Mouse (Mus musculus) limb, embryonic 11.5 days (tissue): ENCODE results near the gene Calcb. TPM values are rescaled to one million over a fixed set of nuclear protein-coding genes. Genes with fewer than 3 reads are reported as not detected.

Experiments used
- ATAC-seq: fragments of 200-750 bp; cut with Nextera tagmentation; 2 replicates; pipeline ENCODE4 v1.8.0; 2017; ENCODE audit warnings: low read depth; ENCODE audit not compliant: insufficient number of reproducible peaks, low FRiP score, low TSS enrichment
- DNase-seq: peaks from one replicate; pipeline ENCODE4 v3.0.0-alpha.2; 2015; ENCODE audit warnings: low spot score
- H3K27ac ChIP-seq: fragments of 300-500 bp; sonication (generic); replicated peaks from 2 replicates; pipeline ENCODE4 v1.5.1; 2014; ENCODE audit warnings: low read depth, mild to moderate bottlenecking, low read length
- H3K27me3 ChIP-seq: fragments of 300-500 bp; sonication (generic); 2 replicates; pipeline ENCODE4 v1.6.1; 2014; ENCODE audit warnings: mild to moderate bottlenecking, low read length, mixed read lengths; ENCODE audit not compliant: control insufficient read depth, insufficient read depth
- H3K36me3 ChIP-seq: fragments of 300-500 bp; sonication (generic); 2 replicates; pipeline ENCODE4 v1.6.1; 2014; ENCODE audit warnings: mild to moderate bottlenecking, low read length, moderate library complexity, mixed read lengths; ENCODE audit not compliant: control insufficient read depth, insufficient read depth
- H3K4me1 ChIP-seq: fragments of 300-500 bp; sonication (generic); 2 replicates; pipeline ENCODE4 v1.6.1; 2014; ENCODE audit warnings: low read length, mixed read lengths; ENCODE audit not compliant: control insufficient read depth, insufficient read depth
- H3K4me2 ChIP-seq: fragments of 300-500 bp; sonication (generic); 2 replicates; pipeline ENCODE4 v1.6.1; 2014; ENCODE audit warnings: low read depth, mild to moderate bottlenecking, moderate library complexity; ENCODE audit not compliant: severe bottlenecking
- H3K4me3 ChIP-seq: fragments of 300-500 bp; sonication (generic); 2 replicates; pipeline ENCODE4 v1.5.1; 2014; ENCODE audit warnings: low read depth, low read length
- H3K9ac ChIP-seq: fragments of 300-500 bp; sonication (generic); 2 replicates; pipeline ENCODE4 v1.6.1; 2014; ENCODE audit warnings: mild to moderate bottlenecking, low read length
- H3K9me3 ChIP-seq: fragments of 300-500 bp; sonication (generic); 2 replicates; pipeline ENCODE4 v1.6.1; 2016; ENCODE audit warnings: low read length; ENCODE audit not compliant: control insufficient read depth
- WGBS: fragments of 180-500 bp; shearing (Covaris S2); extraction: QIAGEN DNeasy Blood & Tissue Kit; methylation state at CpG from one replicate; pipeline ENCODE4 v1.1.7; 2014; 5-methylcytosine and 5-hydroxymethylcytosine counted together
- polyA plus RNA-seq: library from polyadenylated mRNA; unstranded; fragments of >200 nt; fragmentation: Nextera tagmentation; extraction: Ambion mirVana; gene quantifications from 2 replicates; pipeline ENCODE4 v1.2.1, GENCODE M21; 2014

The Calcb gene
- not detected in 2 replicates for polyA plus RNA-seq

DNA sequence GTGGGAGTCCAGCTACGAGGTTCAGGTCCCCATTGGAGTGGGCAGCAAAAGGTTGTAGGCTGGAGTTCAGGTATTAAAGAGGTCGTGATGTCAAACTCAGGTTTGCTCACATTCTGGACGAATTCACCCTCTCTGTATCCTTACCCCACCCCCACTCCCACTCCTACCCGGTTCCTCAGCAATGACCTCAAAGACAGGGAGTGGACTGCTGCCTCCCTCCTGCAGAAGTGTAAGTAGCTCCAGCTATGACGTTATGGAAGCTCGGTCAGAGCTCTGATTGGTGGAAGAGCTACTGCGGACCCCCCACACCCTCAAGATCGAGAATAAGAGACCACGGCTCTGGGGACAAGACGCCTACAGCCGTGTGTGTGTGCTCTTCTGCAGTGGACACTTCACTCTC lies at the start of gene Calcb:
TSS of gene Calcb (plus strand) at position 344 of the 400 bp plus-strand sequence.
- no peak for DNase-seq
- Histone ChIP-seq H3K9me3 (no peaks in the 10 kb centered on the region), H3K27ac (no peak within 1 kb of the TSS), H3K27me3 (peaks cover 30% of the 10 kb centered on the region), H3K4me2 (0 out of 2 replicates have a peak within 1 kb of the TSS, but pooled peaks have one; percentile 10), H3K36me3 (no peaks in the 10 kb centered on the region), H3K4me3 (no peak within 1 kb of the TSS), H3K4me1 (0 out of 2 replicates have a peak, but pooled peaks cover 2% of the 10 kb centered on the region), H3K9ac (no peak within 1 kb of the TSS)
- ATAC-seq: no peak
- 6% methylated on average over 11 of the region's 11 CpGs for WGBS

DNA sequence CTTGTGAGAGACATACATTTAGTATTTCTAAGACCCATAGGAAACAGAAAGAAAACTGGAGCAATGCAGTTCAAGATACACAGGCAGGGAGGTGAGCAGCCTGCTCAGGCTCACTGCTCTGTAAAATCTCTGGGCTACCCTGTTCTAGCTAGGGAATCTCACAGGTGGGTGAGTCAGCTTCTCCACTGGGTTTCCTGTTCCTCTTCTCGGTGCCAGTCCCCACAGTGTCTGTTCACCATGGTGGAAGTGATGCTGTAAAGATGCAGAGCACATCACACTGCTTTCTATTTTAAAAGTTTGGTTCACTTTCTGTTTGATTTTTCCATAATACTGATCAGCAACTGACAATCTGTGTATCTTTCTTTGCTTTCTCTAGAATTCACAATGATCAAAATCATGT lies 47.0 kb upstream of the Calcb start:
- Histone ChIP-seq H3K9ac (no peak overlapping the region), H3K9me3 (no peaks in the 10 kb centered on the region), H3K4me2 (no peak overlapping the region), H3K27me3 (no peaks in the 10 kb centered on the region), H3K4me1 (no peaks in the 10 kb centered on the region), H3K4me3 (no peak overlapping the region), H3K27ac (no peak overlapping the region), H3K36me3 (no peaks in the 10 kb centered on the region)
- 76% methylated on average over 1 of the region's 1 CpGs for WGBS
- no peak for DNase-seq
- no peak for ATAC-seq

DNA sequence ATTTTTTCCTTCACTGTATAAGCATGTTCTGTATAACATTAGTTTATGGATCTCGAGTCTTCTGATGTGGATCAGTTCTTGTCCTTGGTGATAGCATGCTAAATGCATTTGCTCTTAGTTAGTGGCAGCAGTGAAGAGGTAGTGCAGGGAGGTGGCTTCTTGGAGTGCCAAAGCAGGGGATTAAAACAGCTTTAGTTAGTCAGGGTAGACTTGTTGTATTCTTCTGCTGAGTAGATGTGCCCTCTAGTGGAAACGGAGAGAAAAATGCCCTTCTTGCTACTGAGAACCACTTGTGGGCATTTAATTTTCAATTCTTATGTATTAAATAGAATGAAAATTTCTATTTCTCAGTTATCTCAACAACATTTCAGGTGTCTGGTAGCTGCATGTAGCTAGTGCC lies 45.7 kb upstream of the Calcb start:
- Histone ChIP-seq H3K27me3 (no peaks in the 10 kb centered on the region), H3K27ac (no peak overlapping the region), H3K4me2 (no peak overlapping the region), H3K9me3 (no peaks in the 10 kb centered on the region), H3K4me1 (no peaks in the 10 kb centered on the region), H3K36me3 (no peaks in the 10 kb centered on the region), H3K9ac (no peak overlapping the region), H3K4me3 (no peak overlapping the region)
- DNase-seq: no peak
- ATAC-seq: no peak
- WGBS: 32% methylated on average over 2 of the region's 2 CpGs

- Histone ChIP-seq H3K36me3 (no peaks in the 10 kb centered on the region), H3K4me2 (no peak overlapping the region), H3K9ac (no peak overlapping the region), H3K27me3 (no peaks in the 10 kb centered on the region), H3K4me1 (no peaks in the 10 kb centered on the region), H3K27ac (no peak overlapping the region), H3K9me3 (no peaks in the 10 kb centered on the region), H3K4me3 (no peak overlapping the region)
- ATAC-seq: no peak
- DNase-seq: no peak
Measured at GRCm38 (mm10) chr7:114692339-114692738, 26.1 kb upstream of the Calcb start.

DNA sequence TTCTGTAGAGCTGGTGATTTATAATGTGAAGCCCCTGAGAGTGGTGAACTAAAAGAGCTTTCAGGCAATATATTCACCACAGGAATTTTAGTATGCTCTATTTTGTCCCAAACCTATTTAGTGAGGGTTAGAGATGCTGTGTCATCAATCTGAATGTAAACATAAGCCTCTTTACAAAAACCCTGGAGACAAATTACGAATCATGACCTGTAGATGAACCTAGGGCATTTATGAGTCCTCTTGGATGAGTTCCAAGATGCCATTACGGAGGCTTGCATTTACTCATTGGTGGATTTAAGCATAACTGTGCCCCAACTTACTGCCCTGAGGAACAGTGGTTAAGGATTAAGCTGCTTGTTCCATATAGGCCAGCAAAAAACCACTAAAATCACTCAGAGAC lies 17.6 kb upstream of the Calcb start:
- no peaks in the 10 kb centered on the region for H3K36me3 ChIP-seq
- ATAC-seq (no peak), DNase-seq (no peak)
- H3K9ac ChIP-seq: no peak overlapping the region
- H3K27me3 ChIP-seq: no peaks in the 10 kb centered on the region
- no peak overlapping the region for H3K4me3 ChIP-seq
- no peak overlapping the region for H3K27ac ChIP-seq
- H3K4me1 ChIP-seq: no peaks in the 10 kb centered on the region
- H3K9me3 ChIP-seq: no peaks in the 10 kb centered on the region
- WGBS: 74% methylated on average over 2 of the region's 2 CpGs
- H3K4me2 ChIP-seq: no peak overlapping the region

DNA sequence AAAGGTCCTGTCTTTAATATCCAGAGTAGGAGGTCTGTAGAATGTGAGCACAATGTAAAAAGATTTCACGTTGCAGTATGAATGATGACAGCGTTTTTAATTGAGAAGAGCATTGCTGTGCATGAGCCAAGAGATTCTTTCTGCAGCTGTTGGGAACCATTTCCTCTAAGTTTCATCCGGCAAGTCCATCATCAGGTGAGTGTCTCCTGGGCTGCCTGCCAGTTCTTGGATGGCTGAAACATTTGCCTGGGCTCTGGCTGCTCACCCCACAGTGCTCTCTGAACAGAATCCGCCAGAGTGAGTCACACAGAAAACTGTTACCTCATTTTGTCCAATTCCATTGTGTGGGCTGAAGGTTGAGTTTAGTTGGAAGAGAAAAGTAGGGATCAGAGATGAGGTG lies 11.7 kb upstream of the Calcb start:
- H3K4me2 ChIP-seq: no peak overlapping the region
- WGBS: 89% methylated on average over 4 of the region's 4 CpGs
- H3K4me1 ChIP-seq: no peaks in the 10 kb centered on the region
- H3K36me3 ChIP-seq: no peaks in the 10 kb centered on the region
- no peaks in the 10 kb centered on the region for H3K9me3 ChIP-seq
- H3K4me3 ChIP-seq: no peak overlapping the region
- DNase-seq: no peak
- no peaks in the 10 kb centered on the region for H3K27me3 ChIP-seq
- ATAC-seq: no peak
- H3K27ac ChIP-seq: no peak overlapping the region
- no peak overlapping the region for H3K9ac ChIP-seq

- DNase-seq: no peak
- WGBS: 75% methylated on average over 1 of the region's 1 CpGs
Measured at GRCm38 (mm10) chr7:114707398-114707797, 11.0 kb upstream of the Calcb start.

GRCm38 (mm10) chr7:114710419-114710818 lies 8.0 kb upstream of the Calcb start:
- no peaks in the 10 kb centered on the region for H3K27me3 ChIP-seq
- no peak overlapping the region for H3K27ac ChIP-seq
- no peaks in the 10 kb centered on the region for H3K4me1 ChIP-seq
- no peak overlapping the region for H3K4me2 ChIP-seq
- no peak for ATAC-seq
- no peak overlapping the region for H3K4me3 ChIP-seq
- DNase-seq: no peak
- H3K9me3 ChIP-seq: no peaks in the 10 kb centered on the region
- no peak overlapping the region for H3K9ac ChIP-seq
- no peaks in the 10 kb centered on the region for H3K36me3 ChIP-seq
- WGBS: 88% methylated on average over 2 of the region's 2 CpGs

More at GRCm38 (mm10) chr7:114707398-114707797, 11.0 kb upstream of the Calcb start:
- Histone ChIP-seq H3K27me3 (no peaks in the 10 kb centered on the region), H3K4me1 (no peaks in the 10 kb centered on the region), H3K9ac (no peak overlapping the region), H3K27ac (no peak overlapping the region), H3K36me3 (no peaks in the 10 kb centered on the region), H3K9me3 (no peaks in the 10 kb centered on the region), H3K4me2 (no peak overlapping the region), H3K4me3 (no peak overlapping the region)
- ATAC-seq: no peak

GRCm38 (mm10) chr7:114712523-114712922 lies 5.9 kb upstream of the Calcb start:
- Histone ChIP-seq H3K27ac (no peak overlapping the region), H3K9me3 (no peaks in the 10 kb centered on the region), H3K4me1 (no peaks in the 10 kb centered on the region), H3K27me3 (peaks cover 4% of the 10 kb centered on the region; the same call in 1 of the 2 replicates), H3K4me2 (no peak overlapping the region), H3K4me3 (no peak overlapping the region), H3K36me3 (no peaks in the 10 kb centered on the region), H3K9ac (no peak overlapping the region)
- no peak for ATAC-seq
- DNase-seq: no peak
- WGBS: 85% methylated on average over 1 of the region's 1 CpGs
